Mouse (Mus musculus): ENCODE results near the gene Nosip.

DNA sequence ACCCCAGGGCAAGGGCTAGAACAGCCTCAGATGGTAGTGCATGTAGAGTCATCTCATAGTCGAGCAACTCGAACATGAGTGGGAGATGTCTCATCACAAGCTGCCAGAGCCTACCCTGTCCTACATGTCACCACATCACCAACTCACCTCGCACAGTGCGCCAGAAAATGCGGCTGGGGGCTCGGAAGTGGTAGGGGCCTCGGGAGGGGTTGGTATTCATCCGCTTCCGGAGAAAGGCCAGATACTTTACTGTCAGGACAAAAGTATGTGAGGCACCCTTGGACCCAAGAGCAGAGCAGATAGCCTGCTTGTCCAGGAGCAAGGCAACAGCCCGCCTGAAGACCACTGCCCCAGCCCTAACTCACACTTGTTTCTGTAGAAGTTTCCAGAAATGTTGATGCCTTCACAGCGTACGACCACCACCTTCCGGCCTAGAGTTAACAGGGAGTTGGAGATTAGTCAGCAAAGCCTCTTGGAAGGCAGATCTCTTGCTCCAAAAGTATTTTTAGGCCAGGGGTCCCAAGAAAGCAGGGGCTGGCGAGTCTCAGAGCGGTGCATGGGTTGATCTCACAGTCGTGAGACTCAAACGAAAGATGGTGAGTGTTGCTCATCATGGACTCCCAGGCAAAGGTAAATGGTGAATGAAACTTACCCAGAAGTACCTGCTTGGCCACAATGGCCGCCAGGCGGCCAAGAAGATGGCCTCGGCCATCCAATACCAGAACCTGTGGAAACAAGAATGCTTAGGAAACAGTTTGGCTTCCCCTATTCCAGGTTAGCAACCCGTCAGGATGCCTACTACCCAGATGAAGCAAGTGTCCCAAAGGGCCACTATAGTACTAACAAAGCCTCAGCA, 64.8 kb downstream of the Nosip start:
- TF ChIP-seq CTCF (IDR thresholded peaks at IDR 0.05; ENCODE audit: low read depth) (no peak), EP300 (IDR thresholded peaks at IDR 0.05; ENCODE audit: low read depth) (no peak)
